Mouse (Mus musculus) heart, postnatal 0 days (tissue): ENCODE results near the gene Stk24. TPM values are rescaled to one million over a fixed set of nuclear protein-coding genes. Genes with fewer than 3 reads are reported as not detected.

Source experiments
- ATAC-seq: fragments of 200-750 bp; cut with Nextera tagmentation; 2 replicates; pipeline ENCODE4 v1.8.0; 2017; ENCODE audit warnings: low read depth, moderate number of reproducible peaks, moderate library complexity; ENCODE audit not compliant: insufficient read depth
- DNase-seq: peaks from one replicate; pipeline ENCODE4 v3.0.0-alpha.2; 2016; ENCODE audit warnings: low spot score
- H3K27ac ChIP-seq: fragments of 300-500 bp; sonication (generic); 2 replicates; pipeline ENCODE4 v1.5.1; 2014; ENCODE audit warnings: low read depth, mild to moderate bottlenecking
- H3K27me3 ChIP-seq: fragments of 300-500 bp; sonication (generic); 2 replicates; pipeline ENCODE4 v1.6.1; 2014; ENCODE audit warnings: low read length, mixed read lengths; ENCODE audit not compliant: control insufficient read depth, insufficient read depth
- H3K36me3 ChIP-seq: fragments of 300-500 bp; sonication (generic); replicated peaks from 2 replicates; pipeline ENCODE4 v1.6.1; 2014; ENCODE audit warnings: low read length, mixed read lengths; ENCODE audit not compliant: control insufficient read depth, insufficient read depth
- H3K4me1 ChIP-seq: fragments of 300-500 bp; sonication (generic); 2 replicates; pipeline ENCODE4 v1.6.1; 2014; ENCODE audit warnings: antibody characterized with exemption; ENCODE audit not compliant: control insufficient read depth, insufficient read depth
- H3K4me2 ChIP-seq: fragments of 300-500 bp; sonication (generic); 2 replicates; pipeline ENCODE4 v1.6.1; 2014; ENCODE audit warnings: low read depth, mild to moderate bottlenecking, low read length, moderate library complexity
- H3K4me3 ChIP-seq: fragments of 300-500 bp; sonication (generic); 2 replicates; pipeline ENCODE4 v1.5.1; 2014; ENCODE audit warnings: low read depth, low read length
- H3K9ac ChIP-seq: fragments of 300-500 bp; sonication (generic); replicated peaks from 2 replicates; pipeline ENCODE4 v1.6.1; 2014; ENCODE audit warnings: low read depth, low read length, mixed read lengths
- H3K9me3 ChIP-seq: fragments of 300-500 bp; sonication (generic); replicated peaks from 2 replicates; pipeline ENCODE4 v1.6.1; 2016; ENCODE audit warnings: low read length; ENCODE audit not compliant: control insufficient read depth
- CTCF ChIP-seq: IDR thresholded peaks from 2 replicates; pipeline ENCODE4 v1.5.1; 2016; ENCODE audit warnings: antibody characterized with exemption, control low read depth, low read depth
- EP300 ChIP-seq: IDR thresholded peaks from 2 replicates; pipeline ENCODE4 v1.6.1; 2016; ENCODE audit warnings: antibody characterized with exemption, low read depth
- WGBS: fragments of 180-500 bp; shearing (Covaris S2); extraction: QIAGEN DNeasy Blood & Tissue Kit; methylation state at CpG from one replicate; pipeline ENCODE4 v1.1.7; 2014; 5-methylcytosine and 5-hydroxymethylcytosine counted together
- polyA plus RNA-seq: library from polyadenylated mRNA; unstranded; fragments of >200 nt; fragmentation: Nextera tagmentation; extraction: Ambion mirVana; gene quantifications from 2 replicates; pipeline ENCODE4 v1.2.1, GENCODE M21; 2015
- total RNA-seq: library from RNA; depleted of rRNA; stranded (reverse); fragments of >200 nt; gene quantifications from 2 replicates; pipeline ENCODE4 v1.2.3, GENCODE M21; 2014; ENCODE audit warnings: low replicate concordance

Stk24 gene
- total and polyA plus RNA-seq, 2 experiments from 2014 or later: 26.7 to 62.9 TPM

- peak; percentile 93 for ATAC-seq
- under 1% methylated on average over 44 of the region's 79 CpGs for WGBS
- peak overlapping the region; percentile 83 for H3K4me2 ChIP-seq
- 0 out of 2 replicates have a peak, but pooled peaks have one; percentile 8 for TF ChIP-seq CTCF
- TF ChIP-seq EP300: no peak
- H3K9me3 ChIP-seq: no peaks in the 10 kb centered on the region
- peaks cover under 1% of the 10 kb centered on the region; the same call in 1 of the 2 replicates for H3K36me3 ChIP-seq
- peak overlapping the region; percentile 98 for H3K9ac ChIP-seq
- peak overlapping the region; percentile 98 for H3K27ac ChIP-seq
- peak overlapping the region; percentile 84 for H3K4me3 ChIP-seq
- DNase-seq: peak; percentile 69
- H3K27me3 ChIP-seq: no peaks in the 10 kb centered on the region
- H3K4me1 ChIP-seq: peaks cover 28% of the 10 kb centered on the region
These were observed 540 bp downstream of the Stk24 start for GRCm38 (mm10) chr14:121379116-121379826.

- H3K4me2 ChIP-seq: peak overlapping the region; percentile 83
- peaks cover 6% of the 10 kb centered on the region; the same call in 1 of the 2 replicates for H3K36me3 ChIP-seq
- peak overlapping the region; percentile 98 for H3K27ac ChIP-seq
- peak overlapping the region; percentile 84 for H3K4me3 ChIP-seq
- TF ChIP-seq CTCF (no peak), EP300 (no peak)
- DNase-seq: peak; percentile 64
- H3K27me3 ChIP-seq: no peaks in the 10 kb centered on the region
- WGBS: under 1% methylated on average over 61 of the region's 83 CpGs
- peak; percentile 74 for ATAC-seq
- H3K9ac ChIP-seq: peak overlapping the region; percentile 98
- H3K4me1 ChIP-seq: peaks cover 33% of the 10 kb centered on the region
- H3K9me3 ChIP-seq: no peaks in the 10 kb centered on the region
These were observed 1.3 kb downstream of the Stk24 start for GRCm38 (mm10) chr14:121378243-121379115.

- no peaks in the 10 kb centered on the region for H3K27me3 ChIP-seq
- peaks cover 6% of the 10 kb centered on the region for H3K36me3 ChIP-seq
- 0 out of 2 replicates have a peak overlapping the region, but pooled peaks have one; percentile 2 for H3K4me3 ChIP-seq
- peak overlapping the region; percentile 83; the same call in 1 of the 2 replicates for H3K4me2 ChIP-seq
- H3K4me1 ChIP-seq: peaks cover 45% of the 10 kb centered on the region
- no peak overlapping the region for H3K9ac ChIP-seq
- no peak for ATAC-seq
- DNase-seq: no peak
- no peak overlapping the region for H3K27ac ChIP-seq
- 44% methylated on average over 6 of the region's 6 CpGs for WGBS
- TF ChIP-seq CTCF: no peak
- TF ChIP-seq EP300: no peak
- no peaks in the 10 kb centered on the region for H3K9me3 ChIP-seq
These were observed 3.2 kb downstream of the Stk24 start for GRCm38 (mm10) chr14:121376566-121376965.

- Histone ChIP-seq H3K36me3 (peaks cover 6% of the 10 kb centered on the region), H3K27ac (no peak overlapping the region), H3K4me3 (no peak overlapping the region), H3K4me1 (peaks cover 58% of the 10 kb centered on the region), H3K4me2 (no peak overlapping the region), H3K9ac (no peak overlapping the region), H3K27me3 (no peaks in the 10 kb centered on the region), H3K9me3 (no peaks in the 10 kb centered on the region)
- 60% methylated on average over 4 of the region's 4 CpGs for WGBS
- TF ChIP-seq EP300 (no peak), CTCF (no peak)
- ATAC-seq (no peak), DNase-seq (no peak)
These were observed 5.9 kb downstream of the Stk24 start for GRCm38 (mm10) chr14:121373901-121374300.

- Histone ChIP-seq H3K9ac (no peak overlapping the region), H3K4me1 (peaks cover 64% of the 10 kb centered on the region), H3K27ac (peak overlapping the region; percentile 44), H3K4me2 (no peak overlapping the region), H3K4me3 (no peak overlapping the region), H3K9me3 (no peaks in the 10 kb centered on the region), H3K27me3 (no peaks in the 10 kb centered on the region), H3K36me3 (peaks cover 6% of the 10 kb centered on the region)
- 77% methylated on average over 9 of the region's 9 CpGs for WGBS
- no peak for TF ChIP-seq CTCF
- no peak for TF ChIP-seq EP300
- DNase-seq: no peak
- ATAC-seq: no peak
These were observed 6.8 kb downstream of the Stk24 start for GRCm38 (mm10) chr14:121373020-121373419.
